ENCODE assay signal across 18 mouse cellular contexts in genomic region chr6:30243347-30244007, GRCm38 (mm10).
DNase-seq lines count a peak whose midpoint lies in the region; ATAC-seq and TF ChIP-seq lines count a peak whose summit lies in the region.
"Had no signal": no experiment of that assay in that cellular context is flagged by ENCODE, and none has a peak within 500 bp of the region (broad histone marks: within the 10 kb centered on the region; RNA-seq: fewer than 3 reads in every experiment).

No protein-coding gene starts in this region.

- peaks cover 12% of the 10 kb centered on the region for H3K36me3 ChIP-seq in heart, adult 2 months (ENCODE audit: control insufficient read depth, insufficient read depth, low read length)
- peaks cover 18% of the 10 kb centered on the region; the same call in 1 of the 2 replicates for H3K36me3 ChIP-seq in midbrain, postnatal 0 days (ENCODE audit: insufficient read depth, low read length)

- H3K27ac ChIP-seq in heart, adult 2 months, result no peak overlapping the region
- no peak overlapping the region for H3K27ac ChIP-seq in midbrain, postnatal 0 days (ENCODE audit: low read depth, low read length)
- H3K27ac ChIP-seq: embryonic facial prominence, embryonic 10.5 days; hindbrain, embryonic 10.5 days; hindbrain, postnatal 0 days; limb, embryonic 10.5 days; neural tube, embryonic 15.5 days had no signal

- peak; percentile 43 for ATAC-seq in megakaryocyte, adult 5-6 weeks (ENCODE audit: poor library complexity, severe bottlenecking)
- ATAC-seq in midbrain, postnatal 0 days (ENCODE audit: low FRiP score), result no peak
- ATAC-seq: hindbrain, postnatal 0 days; intestine, postnatal 0 days had no signal

- no peak for TF ChIP-seq EP300 in heart, adult 2 months (IDR thresholded peaks at IDR 0.05; ENCODE audit: insufficient read depth, low read depth, low read length)

- peaks cover 6% of the 10 kb centered on the region for H3K79me2 ChIP-seq in heart, adult 2 months (replicated peaks; ENCODE audit: control insufficient read depth, insufficient read depth, low read length)

- intact Hi-C loops in gastrocnemius, postnatal 14 days (cut with DNase I; ENCODE audit: low total_unique reads), result no loop called here
- intact Hi-C loops in heart, adult 2 months (cut with DNase I), result no loop called here

- no peak overlapping the region for H3K9ac ChIP-seq in heart, adult 2 months (ENCODE audit: low read depth, low read length)
- no peak overlapping the region for H3K9ac ChIP-seq in midbrain, postnatal 0 days (replicated peaks; ENCODE audit: low read length, poor library complexity, severe bottlenecking)
- H3K9ac ChIP-seq: neural tube, embryonic 15.5 days had no signal

- TF ChIP-seq POLR2A in heart, adult 2 months (IDR thresholded peaks at IDR 0.05; ENCODE audit: insufficient read depth, low read depth, low read length), result no peak

- no peak overlapping the region for H3K4me2 ChIP-seq in midbrain, postnatal 0 days (ENCODE audit: low read depth, low read length, poor library complexity, severe bottlenecking)
- H3K4me2 ChIP-seq: neural tube, embryonic 15.5 days had no signal

- no peaks in the 10 kb centered on the region for H3K9me3 ChIP-seq in midbrain, postnatal 0 days (ENCODE audit: low read length)
- H3K9me3 ChIP-seq: embryonic facial prominence, embryonic 10.5 days; hindbrain, embryonic 10.5 days; limb, embryonic 10.5 days; neural tube, embryonic 15.5 days had no signal

- peaks cover 11% of the 10 kb centered on the region for H3K4me1 ChIP-seq in heart, adult 2 months (ENCODE audit: control insufficient read depth, insufficient read depth, low read length)
- H3K4me1 ChIP-seq in midbrain, postnatal 0 days (ENCODE audit: insufficient read depth, low read length), result no peaks in the 10 kb centered on the region
- H3K4me1 ChIP-seq: embryonic facial prominence, embryonic 10.5 days; hindbrain, embryonic 10.5 days; limb, embryonic 10.5 days had no signal

- peak; percentile 11 for DNase-seq in gastrocnemius, postnatal 25 days
- no peak for DNase-seq in gastrocnemius, postnatal 14 days
- DNase-seq in heart, postnatal 4 days, result peak; percentile 13
- DNase-seq in heart, adult 2 months, result no peak
- DNase-seq in 416B (ENCODE audit: low read depth), result peak; percentile 48
- no peak for DNase-seq in midbrain, postnatal 0 days (ENCODE audit: low spot score)
- DNase-seq: cerebellum, adult 9-10 months; kidney, postnatal 14 days; lung, adult 2 months; midbrain, embryonic 14.5 days; thymus, postnatal 14 days had no signal

- WGBS in heart, adult 2 months, result 61% methylated on average over 9 of the region's 9 CpGs
- 95% methylated on average over 9 of the region's 9 CpGs for WGBS in midbrain, postnatal 0 days

- no peak overlapping the region for H3K4me3 ChIP-seq in heart, adult 2 months
- no peak overlapping the region for H3K4me3 ChIP-seq in midbrain, postnatal 0 days (ENCODE audit: low read depth, low read length)
- H3K4me3 ChIP-seq: embryonic facial prominence, embryonic 10.5 days; hindbrain, embryonic 10.5 days; limb, embryonic 10.5 days; neural tube, embryonic 15.5 days had no signal

- H3K27me3 ChIP-seq in heart, adult 2 months (ENCODE audit: control insufficient read depth, insufficient read depth, low read length), result no peaks in the 10 kb centered on the region
- no peaks in the 10 kb centered on the region for H3K27me3 ChIP-seq in midbrain, postnatal 0 days (ENCODE audit: insufficient read depth, low read length)
- H3K27me3 ChIP-seq: neural tube, embryonic 15.5 days had no signal

- no peak for TF ChIP-seq CTCF in heart, adult 2 months (IDR thresholded peaks at IDR 0.05)
- TF ChIP-seq CTCF in midbrain, postnatal 0 days (IDR thresholded peaks at IDR 0.05), result no peak

Comparison
In these comparisons a context has a peak if more than half of its experiments do, and no peak if none do; other contexts are left out.
1. DNase-seq: peak in gastrocnemius, postnatal 25 days (single experiment), heart, postnatal 4 days (single experiment) and 416B (single experiment); none in gastrocnemius, postnatal 14 days (single experiment), heart, adult 2 months (0 of 2) and midbrain, postnatal 0 days (single experiment).